Mouse (Mus musculus): Measurements from ENCODE around the gene Bend5. TPM values are rescaled to one million over a fixed set of nuclear protein-coding genes. Genes with fewer than 3 reads are reported as not detected.

Gene Bend5
- polyA plus RNA-seq, 1 experiment from 2014 or later: 22.7 TPM

GRCm38 (mm10) chr4:111457568-111457967 lies 42.8 kb downstream of the Bend5 start:
- 91% methylated on average over 5 of the region's 5 CpGs for WGBS
- no peaks in the 10 kb centered on the region for H3K27me3 ChIP-seq (ENCODE audit: control insufficient read depth, insufficient read depth, low read length)
- H3K4me2 ChIP-seq (replicated peaks; ENCODE audit: low read depth): no peak overlapping the region
- H3K9ac ChIP-seq (ENCODE audit: low read length): no peak overlapping the region
- peaks cover 11% of the 10 kb centered on the region; the same call in 1 of the 2 replicates for H3K36me3 ChIP-seq (ENCODE audit: control insufficient read depth, insufficient read depth, low read length)
- H3K9me3 ChIP-seq (ENCODE audit: control insufficient read depth, low read length): no peaks in the 10 kb centered on the region
- ATAC-seq (ENCODE audit: low FRiP score, low TSS enrichment) (no peak), DNase-seq (ENCODE audit: low spot score) (no peak)
- TF ChIP-seq EP300 (optimal IDR thresholded peaks at IDR 0.05) (no peak), CTCF (IDR thresholded peaks at IDR 0.05; ENCODE audit: low read depth) (no peak)
- H3K4me3 ChIP-seq (ENCODE audit: low read depth, low read length): no peak overlapping the region
- no peak overlapping the region for H3K27ac ChIP-seq (replicated peaks)
- H3K4me1 ChIP-seq (replicated peaks; ENCODE audit: control insufficient read depth, insufficient read depth): no peaks in the 10 kb centered on the region; the same call in 1 of the 2 replicates

DNA sequence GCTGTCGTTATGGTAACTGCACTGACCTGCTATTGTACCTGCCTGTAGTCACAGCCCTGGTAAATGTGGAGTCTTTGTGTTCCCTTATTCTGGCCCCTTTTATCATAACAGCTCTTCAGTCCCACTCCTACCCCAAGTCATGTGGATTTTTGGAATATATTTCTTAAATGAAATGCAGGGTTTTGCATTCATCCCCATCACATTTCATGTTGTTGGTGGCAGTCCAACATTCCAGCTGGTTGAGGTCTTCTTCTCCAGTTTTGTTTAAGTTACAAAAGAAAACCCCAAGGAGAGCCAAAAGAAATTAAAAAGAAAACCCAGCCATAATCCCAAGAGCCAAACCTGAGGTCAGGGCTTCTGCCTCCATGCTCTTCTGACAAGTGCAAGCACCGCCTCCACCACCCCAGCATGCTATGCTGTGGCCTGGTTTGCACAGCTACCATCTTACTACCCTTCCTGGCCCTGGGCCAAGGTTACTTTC lies 52.5 kb downstream of the Bend5 start:
- ATAC-seq (ENCODE audit: low FRiP score, low TSS enrichment) (no peak), DNase-seq (ENCODE audit: low spot score) (no peak)
- H3K27me3 ChIP-seq (ENCODE audit: control insufficient read depth, insufficient read depth, low read length): no peaks in the 10 kb centered on the region
- H3K27ac ChIP-seq (replicated peaks): no peak overlapping the region
- no peak overlapping the region for H3K4me3 ChIP-seq (ENCODE audit: low read depth, low read length)
- no peaks in the 10 kb centered on the region for H3K4me1 ChIP-seq (replicated peaks; ENCODE audit: control insufficient read depth, insufficient read depth)
- H3K9me3 ChIP-seq (ENCODE audit: control insufficient read depth, low read length): no peaks in the 10 kb centered on the region
- H3K4me2 ChIP-seq (replicated peaks; ENCODE audit: low read depth): no peak overlapping the region
- H3K9ac ChIP-seq (ENCODE audit: low read length): no peak overlapping the region
- 45% methylated on average over 2 of the region's 2 CpGs for WGBS
- H3K36me3 ChIP-seq (ENCODE audit: control insufficient read depth, insufficient read depth, low read length): no peaks in the 10 kb centered on the region
- TF ChIP-seq EP300 (optimal IDR thresholded peaks at IDR 0.05) (no peak), CTCF (IDR thresholded peaks at IDR 0.05; ENCODE audit: low read depth) (no peak)

- DNase-seq (ENCODE audit: low spot score): no peak
- Histone ChIP-seq H3K36me3 (ENCODE audit: control insufficient read depth, insufficient read depth, low read length) (no peaks in the 10 kb centered on the region), H3K4me3 (ENCODE audit: low read depth, low read length) (no peak overlapping the region), H3K27me3 (ENCODE audit: control insufficient read depth, insufficient read depth, low read length) (no peaks in the 10 kb centered on the region), H3K4me2 (replicated peaks; ENCODE audit: low read depth) (no peak overlapping the region), H3K9me3 (ENCODE audit: control insufficient read depth, low read length) (no peaks in the 10 kb centered on the region), H3K27ac (replicated peaks) (no peak overlapping the region), H3K9ac (ENCODE audit: low read length) (no peak overlapping the region), H3K4me1 (replicated peaks; ENCODE audit: control insufficient read depth, insufficient read depth) (no peaks in the 10 kb centered on the region)
- ATAC-seq (ENCODE audit: low FRiP score, low TSS enrichment): no peak
- WGBS: 73% methylated on average over 4 of the region's 4 CpGs
- TF ChIP-seq CTCF (IDR thresholded peaks at IDR 0.05; ENCODE audit: low read depth) (no peak), EP300 (optimal IDR thresholded peaks at IDR 0.05) (no peak)
Observed at GRCm38 (mm10) chr4:111467796-111468195, 53.0 kb downstream of the Bend5 start.

GRCm38 (mm10) chr4:111469847-111470246 lies 55.0 kb downstream of the Bend5 start:
- Histone ChIP-seq H3K4me3 (ENCODE audit: low read depth, low read length) (no peak overlapping the region), H3K27me3 (ENCODE audit: control insufficient read depth, insufficient read depth, low read length) (no peaks in the 10 kb centered on the region), H3K4me2 (replicated peaks; ENCODE audit: low read depth) (no peak overlapping the region), H3K9me3 (ENCODE audit: control insufficient read depth, low read length) (no peaks in the 10 kb centered on the region), H3K4me1 (replicated peaks; ENCODE audit: control insufficient read depth, insufficient read depth) (no peaks in the 10 kb centered on the region), H3K36me3 (ENCODE audit: control insufficient read depth, insufficient read depth, low read length) (no peaks in the 10 kb centered on the region), H3K27ac (replicated peaks) (no peak overlapping the region), H3K9ac (ENCODE audit: low read length) (no peak overlapping the region)
- no peak for ATAC-seq (ENCODE audit: low FRiP score, low TSS enrichment)
- 58% methylated on average over 2 of the region's 2 CpGs for WGBS
- no peak for TF ChIP-seq CTCF (IDR thresholded peaks at IDR 0.05; ENCODE audit: low read depth)
- no peak for TF ChIP-seq EP300 (optimal IDR thresholded peaks at IDR 0.05)
- DNase-seq (ENCODE audit: low spot score): no peak

GRCm38 (mm10) chr4:111471726-111472125 lies 56.9 kb downstream of the Bend5 start:
- no peak for ATAC-seq (ENCODE audit: low FRiP score, low TSS enrichment)
- no peak for TF ChIP-seq CTCF (IDR thresholded peaks at IDR 0.05; ENCODE audit: low read depth)
- TF ChIP-seq EP300 (optimal IDR thresholded peaks at IDR 0.05): no peak
- H3K4me3 ChIP-seq (ENCODE audit: low read depth, low read length): no peak overlapping the region

DNA sequence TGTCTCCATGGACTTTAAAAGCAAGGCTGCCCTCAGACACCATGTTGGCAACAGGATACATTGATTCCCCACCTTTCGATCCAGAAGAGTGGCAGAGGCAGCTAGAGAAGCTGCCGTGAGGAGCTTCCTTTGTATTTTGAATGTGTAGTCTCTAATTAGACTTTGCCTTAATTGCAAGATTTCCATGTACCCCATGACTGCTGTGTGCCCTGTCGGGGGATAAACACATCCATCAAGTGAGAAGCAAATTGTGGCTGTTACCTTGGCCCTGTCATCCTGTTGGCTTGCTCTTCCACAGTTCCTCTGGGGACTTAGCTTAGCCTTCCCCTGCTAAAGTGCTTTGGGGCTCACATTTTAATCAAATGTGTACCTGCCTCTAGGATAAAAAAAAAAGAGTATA lies 57.7 kb downstream of the Bend5 start:
- no peak for ATAC-seq (ENCODE audit: low FRiP score, low TSS enrichment)
- Histone ChIP-seq H3K4me2 (replicated peaks; ENCODE audit: low read depth) (no peak overlapping the region), H3K36me3 (ENCODE audit: control insufficient read depth, insufficient read depth, low read length) (no peaks in the 10 kb centered on the region), H3K9me3 (ENCODE audit: control insufficient read depth, low read length) (no peaks in the 10 kb centered on the region), H3K4me1 (replicated peaks; ENCODE audit: control insufficient read depth, insufficient read depth) (no peaks in the 10 kb centered on the region), H3K4me3 (ENCODE audit: low read depth, low read length) (no peak overlapping the region), H3K27me3 (ENCODE audit: control insufficient read depth, insufficient read depth, low read length) (no peaks in the 10 kb centered on the region), H3K9ac (ENCODE audit: low read length) (no peak overlapping the region), H3K27ac (replicated peaks) (no peak overlapping the region)
- TF ChIP-seq CTCF (IDR thresholded peaks at IDR 0.05; ENCODE audit: low read depth) (no peak), EP300 (optimal IDR thresholded peaks at IDR 0.05) (no peak)
- WGBS: 73% methylated on average over 3 of the region's 3 CpGs
- no peak for DNase-seq (ENCODE audit: low spot score)

More at GRCm38 (mm10) chr4:111471726-111472125, 56.9 kb downstream of the Bend5 start:
- H3K36me3 ChIP-seq (ENCODE audit: control insufficient read depth, insufficient read depth, low read length): no peaks in the 10 kb centered on the region
- no peaks in the 10 kb centered on the region for H3K4me1 ChIP-seq (replicated peaks; ENCODE audit: control insufficient read depth, insufficient read depth)
- H3K9ac ChIP-seq (ENCODE audit: low read length): no peak overlapping the region
- no peaks in the 10 kb centered on the region for H3K9me3 ChIP-seq (ENCODE audit: control insufficient read depth, low read length)
- no peak for DNase-seq (ENCODE audit: low spot score)
- H3K4me2 ChIP-seq (replicated peaks; ENCODE audit: low read depth): no peak overlapping the region
- no peaks in the 10 kb centered on the region for H3K27me3 ChIP-seq (ENCODE audit: control insufficient read depth, insufficient read depth, low read length)
- no peak overlapping the region for H3K27ac ChIP-seq (replicated peaks)
- WGBS: 67% methylated on average over 3 of the region's 3 CpGs

Measured in stomach, postnatal 0 days (tissue).